Mouse (Mus musculus) heart, adult 8-10 months (tissue): ENCODE data around the gene Zfyve19. TPM values are rescaled to one million over a fixed set of nuclear protein-coding genes. Genes with fewer than 3 reads are reported as not detected.
A peak's percentile ranks its signal among the peaks of the same experiment; 100 is the strongest.

Experiments used
- DNase-seq: peaks from one replicate; pipeline ENCODE4 v3.0.0; 2022; ENCODE audit warnings: low spot score
- total RNA-seq, 4 experiments: library from RNA; stranded (reverse); gene quantifications; 2 replicates each; pipeline ENCODE4 v1.2.4; 2022

Zfyve19 gene
- total RNA-seq, 4 experiments from 2014 or later: 7.8 to 14.3 (median 10.0) TPM

DNA sequence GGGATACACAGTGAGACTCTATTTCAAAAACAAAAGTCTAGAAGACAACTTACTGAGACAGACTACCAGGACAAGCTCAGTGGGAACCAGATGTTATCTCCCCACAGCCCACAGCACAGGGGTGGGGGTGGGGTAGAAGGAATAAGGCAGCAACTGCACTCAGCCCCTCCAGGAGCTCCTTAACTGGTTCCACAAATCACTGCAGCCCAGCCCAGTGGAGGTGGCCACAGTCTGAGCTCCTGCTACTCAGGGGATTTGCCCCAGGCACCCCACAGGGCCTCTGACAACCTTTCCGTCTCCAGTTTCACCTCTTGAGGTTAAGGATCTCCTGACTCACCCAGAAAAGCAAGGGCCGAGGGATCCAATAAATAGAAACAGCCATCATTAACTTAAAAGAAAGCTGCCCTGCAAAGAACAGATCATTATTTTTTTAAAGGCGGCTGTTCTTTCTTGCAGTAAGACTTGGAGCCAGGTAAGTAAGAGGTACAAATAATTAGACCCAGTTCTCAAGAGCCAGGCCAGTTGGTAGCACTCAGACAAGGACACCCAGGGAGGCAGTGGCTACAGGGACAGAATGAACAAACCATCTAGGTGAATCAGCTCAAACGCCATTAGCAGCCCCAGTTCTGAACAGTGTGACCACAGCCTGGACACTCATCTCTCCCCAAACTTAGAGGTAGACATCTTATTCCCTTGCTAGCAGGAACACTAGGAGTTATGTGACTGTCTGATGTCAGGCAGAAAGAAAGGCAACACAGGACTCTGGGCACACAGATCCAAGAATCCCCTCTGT, 11.9 kb upstream of the Zfyve19 start:
- DNase-seq: no peak

DNA sequence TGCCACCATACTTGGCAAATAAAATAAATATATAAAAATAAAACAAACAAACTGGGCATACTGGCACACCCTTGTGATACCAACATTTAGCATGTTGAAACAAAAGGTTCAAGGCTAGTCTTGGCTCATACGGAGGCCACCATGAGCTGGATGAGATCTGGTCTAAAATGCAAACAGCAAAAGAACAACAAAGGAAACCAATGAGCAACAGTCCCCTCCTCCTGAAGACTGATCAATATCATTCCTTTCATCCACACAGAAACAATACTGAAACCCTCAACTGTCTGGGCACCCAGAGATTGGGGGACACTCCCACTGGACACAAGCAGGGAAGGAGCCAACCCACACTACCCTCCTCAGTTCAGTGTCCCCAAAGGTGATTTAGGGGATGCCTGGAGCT, 10.9 kb upstream of the Zfyve19 start:
- no peak for DNase-seq

DNA sequence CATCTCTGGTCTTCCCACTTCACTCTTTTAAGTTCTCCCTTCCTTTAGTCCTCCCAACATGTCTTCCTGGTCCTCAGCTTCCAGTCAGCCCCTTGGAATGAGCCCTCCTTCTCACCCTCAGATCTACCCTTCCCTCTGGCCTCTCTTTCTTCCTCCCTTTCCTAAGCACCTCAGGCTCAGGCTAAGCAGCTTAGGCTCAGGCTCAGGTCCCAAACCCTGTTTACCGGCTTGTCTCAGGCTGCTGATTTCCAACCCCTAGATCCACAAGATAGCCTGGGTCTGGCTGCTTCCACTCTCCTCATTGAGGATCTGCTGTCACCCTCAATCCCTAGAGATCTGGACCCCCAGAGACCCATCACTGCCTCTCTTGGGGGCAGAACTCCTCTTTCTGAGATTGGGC, 10.4 kb upstream of the Zfyve19 start:
- no peak for DNase-seq

DNA sequence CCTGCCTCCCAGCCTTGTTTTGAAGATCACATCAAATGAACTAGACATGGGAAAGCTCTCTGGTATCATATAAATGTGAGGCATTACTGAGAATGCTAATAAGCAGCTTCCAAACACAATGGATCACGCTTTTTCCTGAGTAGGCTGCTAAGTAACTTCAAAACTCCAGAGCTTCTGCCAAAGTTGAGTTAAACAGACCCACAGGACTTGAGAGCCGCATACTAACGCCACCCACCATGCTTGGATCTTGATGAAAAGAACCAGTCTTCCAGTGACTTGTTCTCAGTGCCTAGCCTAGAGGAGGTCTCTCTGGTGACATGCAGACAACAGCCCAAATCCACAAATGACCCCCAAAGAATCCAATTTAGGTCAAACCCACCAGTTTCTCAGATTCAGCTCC, 9.5 kb upstream of the Zfyve19 start:
- no peak for DNase-seq

DNA sequence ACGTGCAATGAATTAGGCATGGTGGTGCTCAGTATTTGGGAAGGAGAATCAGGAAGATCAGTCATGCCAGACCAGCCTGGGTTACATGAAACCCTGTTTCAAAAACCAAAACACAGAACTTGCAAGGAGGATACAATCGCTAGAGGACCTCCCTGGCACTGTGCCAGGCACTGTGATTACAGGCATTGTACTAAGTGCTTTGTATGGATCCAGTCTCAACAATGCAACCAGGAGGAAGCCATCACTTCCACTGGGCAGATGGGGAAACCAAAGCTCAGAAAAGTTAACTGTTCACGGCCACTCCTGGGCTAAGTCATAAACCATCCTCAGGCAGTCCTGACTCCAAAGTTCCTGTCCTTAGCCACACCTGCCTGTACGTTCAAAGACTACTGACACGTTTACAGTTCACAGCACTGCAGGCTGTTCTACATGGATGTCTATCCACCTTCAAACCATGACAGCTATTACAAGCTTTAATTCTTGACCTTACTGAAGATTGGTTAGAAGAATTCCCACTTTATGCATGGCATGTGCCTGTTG, 5.4 kb upstream of the Zfyve19 start:
- DNase-seq: peak; percentile 32

DNA sequence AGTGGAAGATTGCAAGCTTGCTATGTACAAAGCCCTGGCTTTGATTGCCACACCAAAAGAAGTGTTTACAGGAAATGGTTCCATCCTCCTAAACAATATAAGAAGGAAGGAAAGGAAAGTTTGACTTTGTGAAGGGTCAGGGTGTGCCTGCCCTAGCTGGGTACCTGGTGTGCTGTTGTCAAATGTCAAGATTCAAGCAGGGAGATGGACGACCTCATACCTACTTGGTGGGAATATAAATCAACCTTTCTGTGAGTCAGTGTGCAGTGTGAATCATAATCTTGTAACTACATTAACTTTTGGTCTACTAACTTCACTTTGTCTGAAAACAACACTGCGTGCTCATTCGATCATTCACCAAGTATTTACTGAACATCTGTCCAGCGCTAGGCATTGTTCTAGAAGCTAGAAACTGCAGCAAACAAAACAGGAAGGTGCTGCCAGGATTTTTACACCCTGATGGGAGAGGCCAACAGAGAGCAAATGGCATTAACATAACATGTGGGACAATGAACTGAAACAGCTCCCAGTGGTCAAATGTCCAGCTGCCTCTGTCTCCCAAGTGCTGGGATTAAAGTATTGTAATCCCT, 4.5 kb upstream of the Zfyve19 start:
- DNase-seq: peak; percentile 24

DNA sequence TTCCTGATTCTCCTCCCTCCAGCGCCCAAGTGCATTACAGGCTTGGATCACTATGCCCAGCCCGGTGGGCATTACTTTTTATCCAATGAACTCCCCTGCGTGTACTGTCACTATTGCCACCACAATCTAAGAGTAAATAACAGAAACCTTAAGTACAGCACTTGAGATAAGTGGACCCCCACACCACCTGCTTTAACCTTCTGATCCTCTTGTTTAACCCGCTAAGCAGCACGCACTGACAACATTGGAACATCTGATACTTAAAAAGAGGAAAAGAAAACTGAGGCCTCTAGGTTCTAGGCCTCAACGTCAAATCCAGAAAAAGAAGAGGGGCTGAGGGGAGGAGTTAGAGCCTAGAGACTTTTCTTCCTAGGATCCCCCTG, 465 bp upstream of the Zfyve19 start:
- DNase-seq: no peak

DNA sequence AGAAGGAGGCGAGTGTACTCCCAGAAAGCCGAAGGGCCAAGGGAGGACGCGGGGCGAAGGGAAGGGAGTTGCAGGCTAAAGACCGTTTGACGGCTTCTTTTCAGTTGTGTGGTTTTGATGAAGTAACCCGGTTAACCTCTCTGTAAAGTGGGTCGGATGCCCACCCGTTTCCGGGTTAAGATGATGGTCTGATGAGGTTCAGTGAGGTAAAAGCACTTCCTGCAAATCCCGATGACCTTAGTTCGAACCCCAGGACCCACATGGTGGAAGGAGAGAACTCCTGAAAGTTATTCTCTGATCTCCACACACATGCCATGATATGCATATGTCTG, 725 bp downstream of the Zfyve19 start:
- DNase-seq: no peak

DNA sequence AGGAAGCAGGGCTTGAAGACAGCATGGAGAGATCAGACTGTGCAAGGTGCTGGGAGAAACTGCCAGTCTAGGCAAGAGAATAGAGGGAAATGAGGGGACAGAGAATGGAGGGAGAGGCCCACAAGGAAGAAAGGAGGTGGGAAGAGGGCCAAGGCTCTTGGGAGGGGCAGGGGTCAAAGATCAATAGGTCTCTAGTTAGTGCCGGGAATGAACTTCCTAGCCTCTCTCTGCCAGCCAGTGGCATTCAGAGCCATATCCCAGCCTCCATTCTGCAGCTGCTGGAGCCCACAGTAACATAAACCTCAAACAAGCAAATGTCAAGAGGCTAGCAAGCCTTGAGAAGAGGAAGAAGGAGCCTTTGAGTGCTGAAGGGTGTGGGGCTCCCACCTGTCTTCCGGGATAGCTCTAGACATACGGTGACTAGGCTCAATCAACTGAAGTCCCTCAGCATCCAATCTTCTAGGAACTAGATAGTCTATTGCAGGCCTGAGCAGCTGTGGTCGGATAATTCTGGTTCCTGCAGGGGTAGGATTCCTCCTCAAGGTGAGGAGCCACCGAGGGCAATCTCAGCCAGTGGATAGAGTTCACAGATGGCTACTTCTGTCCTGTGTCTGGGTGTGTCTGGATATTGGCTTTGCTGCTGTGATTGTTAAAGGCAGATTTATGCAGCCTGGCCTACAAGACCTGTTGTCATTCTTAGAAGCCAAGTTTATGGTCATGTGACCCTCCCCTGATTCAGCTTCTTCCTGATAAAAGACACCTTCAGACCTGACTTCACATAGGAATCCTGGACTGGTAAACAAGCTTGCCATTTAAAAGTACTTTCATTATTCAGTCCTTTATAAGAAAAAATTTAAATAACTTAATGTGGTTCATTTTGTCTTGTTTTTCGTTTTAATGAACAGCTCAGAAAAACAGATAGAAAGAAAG, 21.6 kb downstream of the Zfyve19 start, which contains the start of gene Ppp1r14d:
Gene Ppp1r14d, minus strand, starts transcription at position 132 of the 930 bp plus-strand sequence.
- no peak for DNase-seq

DNA sequence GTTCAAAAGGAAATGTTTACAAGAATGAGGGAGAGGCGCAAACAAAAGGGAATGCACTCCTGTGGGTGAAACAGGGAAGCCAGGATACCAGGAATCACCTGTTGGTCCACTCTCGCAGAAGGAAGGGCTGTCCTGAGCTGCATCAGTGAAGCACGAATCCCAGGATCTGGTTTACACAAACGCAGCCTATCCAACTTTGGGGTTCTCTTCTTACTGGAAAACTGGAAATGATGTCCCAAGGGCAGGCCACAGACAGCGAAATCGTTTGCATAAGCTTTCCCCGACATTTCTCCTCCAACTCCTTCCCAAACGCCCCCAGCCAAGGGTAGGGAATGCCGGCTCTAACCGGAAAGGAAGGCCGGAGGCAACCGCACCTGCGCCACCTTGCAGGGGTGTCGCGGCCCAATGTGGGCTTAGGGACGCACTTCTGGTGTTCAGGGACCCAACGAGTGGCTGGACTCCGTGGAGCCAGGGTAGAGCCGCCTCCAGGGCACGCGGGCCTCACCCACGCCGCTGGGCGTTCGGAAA, 28.3 kb downstream of the Zfyve19 start:
- DNase-seq: no peak

DNA sequence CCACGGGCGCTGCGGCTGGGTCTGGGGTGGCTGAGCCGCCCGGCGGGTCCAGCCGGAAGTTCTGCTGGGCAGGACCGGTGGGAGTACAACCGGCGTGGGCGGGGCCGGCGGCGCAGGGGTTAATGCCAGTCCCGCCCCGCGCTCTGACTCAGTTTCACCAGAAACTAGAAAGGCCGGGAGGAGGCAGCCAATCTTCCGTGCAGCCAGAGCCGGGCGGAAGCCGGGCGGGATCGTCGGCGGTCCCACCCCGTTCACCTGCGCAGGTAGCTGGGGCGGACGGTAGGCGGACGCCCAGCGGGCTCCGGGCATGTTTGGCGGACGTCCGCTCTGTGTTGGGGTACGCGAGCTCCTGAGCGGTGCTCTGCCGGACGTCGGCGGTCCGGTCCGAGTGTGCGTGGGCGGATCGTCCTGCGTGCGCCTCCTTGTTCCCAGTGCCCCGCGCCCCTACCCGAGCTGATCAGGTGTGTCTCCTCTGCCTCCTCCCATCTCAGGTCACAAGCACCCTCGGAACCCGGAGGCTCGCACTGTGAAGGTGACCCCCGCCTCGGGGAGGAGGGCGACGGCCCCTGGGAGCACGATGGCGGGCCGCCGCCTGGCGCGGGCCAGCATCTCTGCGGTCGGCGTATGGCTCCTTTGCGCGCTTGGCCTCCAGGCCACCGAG, 28.9 kb downstream of the Zfyve19 start, which contains the start of gene Spint1:
Gene Spint1, plus strand, starts transcription at position 153 of the 661 bp plus-strand sequence.
- DNase-seq: no peak

DNA sequence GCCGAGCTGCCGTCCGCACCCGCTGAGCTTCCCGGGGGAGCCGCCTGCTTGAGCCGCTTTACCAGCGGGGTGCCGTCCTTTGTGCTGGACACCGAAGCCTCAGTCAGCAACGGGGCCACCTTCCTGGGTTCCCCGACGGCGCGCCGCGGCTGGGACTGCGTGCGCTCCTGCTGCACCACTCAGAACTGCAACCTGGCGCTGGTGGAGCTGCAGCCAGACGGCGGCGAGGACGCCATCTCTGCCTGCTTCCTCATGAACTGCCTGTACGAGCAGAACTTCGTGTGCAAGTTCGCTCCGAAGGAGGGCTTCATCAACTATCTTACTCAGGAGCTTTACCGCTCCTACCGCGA, 29.4 kb downstream of the Zfyve19 start:
- DNase-seq: no peak

DNA sequence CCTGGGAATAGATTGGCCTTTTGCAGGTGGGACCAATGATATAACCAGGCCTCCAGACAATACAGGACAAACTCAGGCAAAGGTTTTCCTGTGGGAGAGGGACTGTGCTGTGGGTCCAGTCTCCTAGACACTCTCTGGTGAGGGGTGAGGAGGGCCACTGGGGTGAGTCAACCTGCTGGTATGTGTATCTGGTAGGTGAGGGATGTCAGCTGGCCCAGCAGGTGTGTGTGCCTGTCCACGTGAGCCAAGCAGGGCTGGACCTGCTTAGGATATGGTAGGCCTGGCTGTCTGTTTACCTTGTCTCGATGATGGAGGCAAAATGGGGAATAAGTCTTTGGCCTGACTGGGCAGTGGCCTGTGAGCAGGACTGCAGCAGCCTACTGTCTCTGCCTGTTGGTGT, 30.3 kb downstream of the Zfyve19 start:
- DNase-seq: no peak

DNA sequence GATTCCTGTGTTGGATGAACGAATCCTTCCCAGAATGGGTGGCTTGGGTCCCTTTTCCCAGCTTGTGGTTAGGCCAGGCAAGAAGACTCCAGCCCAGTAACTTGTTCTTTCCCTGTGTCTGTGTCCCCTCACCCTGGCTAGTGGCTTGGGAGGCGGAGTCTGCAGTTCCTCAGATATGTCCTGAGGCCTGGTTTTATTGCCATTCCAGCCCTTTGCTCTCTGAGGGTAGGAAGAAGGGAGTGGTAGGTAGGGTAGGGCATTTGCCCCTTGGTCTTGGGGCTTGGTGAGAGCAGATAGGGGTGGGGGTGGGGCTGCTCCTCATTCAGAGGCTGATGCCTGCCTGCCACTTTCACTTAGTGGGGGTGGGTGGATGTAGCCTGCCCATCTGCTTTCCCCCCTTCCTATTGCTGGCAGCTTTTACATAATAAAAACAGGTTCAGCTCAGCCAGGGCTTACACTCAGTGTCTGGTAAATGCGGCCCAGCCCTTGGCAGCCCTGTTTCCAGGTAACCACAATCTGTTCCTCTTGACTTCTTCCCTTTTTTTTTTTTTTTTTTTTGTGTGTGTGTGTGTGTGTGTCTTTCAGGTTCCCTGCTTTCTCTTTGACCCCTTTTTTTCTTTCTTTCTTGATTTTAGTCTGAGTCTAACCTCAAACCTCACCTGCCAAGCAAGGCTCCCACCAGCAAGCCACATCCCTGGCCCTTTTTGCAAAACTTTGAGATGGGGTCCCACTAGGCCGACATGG, 31.8 kb downstream of the Zfyve19 start:
- DNase-seq: no peak

DNA sequence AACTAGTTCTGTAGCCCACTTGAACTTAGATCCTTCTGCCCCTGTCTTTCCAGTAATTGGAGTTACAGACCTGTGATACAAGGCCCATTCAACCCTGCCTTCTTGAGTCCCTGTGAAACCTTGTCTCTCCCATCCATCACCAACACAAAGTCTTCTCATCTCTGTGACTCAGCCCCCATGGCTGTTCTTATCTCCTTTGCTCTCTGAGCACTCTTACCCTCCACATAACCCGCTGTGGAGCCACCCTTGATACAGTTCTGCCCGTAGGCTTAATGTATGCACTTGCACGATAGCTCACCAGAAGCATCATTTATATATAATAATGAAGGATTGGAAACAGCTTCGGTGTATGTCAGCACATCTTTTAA, 32.4 kb downstream of the Zfyve19 start:
- no peak for DNase-seq

DNA sequence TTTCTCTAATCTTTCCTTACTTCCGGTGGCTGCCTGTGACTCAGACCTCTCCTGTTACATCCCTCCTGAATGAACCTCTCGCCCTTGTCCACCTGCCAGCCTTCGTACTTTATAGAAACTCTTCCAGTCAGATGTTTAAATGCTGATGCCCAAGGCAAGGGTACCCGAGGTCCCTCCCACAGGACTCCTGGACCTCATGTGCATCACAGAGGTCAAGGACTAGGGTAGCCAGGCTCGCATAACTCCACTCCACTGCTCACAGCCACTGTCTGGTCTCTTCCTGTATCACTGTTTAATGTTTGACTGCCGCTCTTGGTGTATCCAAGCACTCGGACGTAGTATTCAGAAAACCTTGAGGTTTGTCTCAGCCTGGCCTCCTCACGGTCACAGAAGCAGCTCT, 34.1 kb downstream of the Zfyve19 start:
- DNase-seq: no peak

DNA sequence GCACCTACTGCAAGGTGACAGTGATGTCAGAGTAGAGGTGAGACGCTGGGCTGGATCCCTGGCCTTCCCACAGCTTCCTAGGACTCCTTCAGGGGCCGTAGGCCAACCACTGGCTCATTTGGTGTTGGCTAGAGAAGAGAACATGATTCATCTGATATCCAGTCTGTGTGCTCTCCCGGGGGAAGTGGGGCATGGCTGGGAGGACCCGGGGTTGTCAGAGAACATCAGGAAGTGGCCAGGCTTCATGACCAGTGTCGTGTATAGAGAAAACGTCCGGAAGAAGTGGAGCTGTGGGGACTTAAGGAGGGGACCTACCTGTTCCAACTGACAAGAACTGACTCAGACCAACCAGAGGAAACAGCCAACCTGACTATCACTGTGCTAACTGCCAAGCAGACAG, 36.8 kb downstream of the Zfyve19 start:
- DNase-seq: no peak

DNA sequence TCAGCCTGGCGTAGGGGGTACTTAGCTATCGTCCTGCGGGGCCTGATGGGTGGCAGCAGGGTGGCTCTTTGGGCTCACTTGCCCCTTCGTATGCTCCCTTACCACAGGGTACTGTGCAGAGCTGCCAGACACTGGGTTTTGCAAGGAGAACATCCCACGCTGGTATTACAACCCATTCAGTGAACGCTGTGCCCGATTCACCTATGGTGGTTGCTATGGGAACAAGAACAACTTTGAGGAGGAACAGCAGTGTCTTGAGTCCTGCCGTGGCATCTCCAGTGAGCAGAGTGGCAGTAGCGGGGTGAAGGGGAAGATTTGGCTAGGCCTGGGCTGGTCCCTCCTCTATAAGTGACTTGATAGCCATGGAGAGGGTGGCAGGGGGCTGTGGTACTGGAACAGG, 39.5 kb downstream of the Zfyve19 start:
- no peak for DNase-seq

DNA sequence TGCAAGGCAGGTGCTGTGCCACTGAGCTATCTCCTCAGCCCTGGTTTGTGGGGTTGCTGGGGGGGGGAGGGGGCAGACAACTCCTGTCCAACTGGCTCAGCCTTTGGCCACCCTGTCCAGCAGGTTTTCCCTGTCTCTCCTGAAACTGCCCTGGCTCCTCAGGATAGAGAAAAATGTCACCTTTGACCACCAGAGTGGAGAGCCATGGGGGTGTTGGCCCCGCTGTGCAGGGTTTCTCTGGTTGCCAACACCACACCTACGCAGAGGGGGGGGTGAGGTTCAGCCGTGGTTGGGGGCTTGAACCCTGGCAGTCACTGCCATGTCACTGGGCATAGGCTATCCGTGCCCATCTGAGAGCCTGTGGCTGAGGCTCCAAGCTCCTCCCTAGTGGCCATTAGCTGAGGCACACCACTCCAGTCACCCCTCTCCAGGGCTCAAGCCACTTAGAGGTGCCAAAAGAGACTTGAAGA, 41.2 kb downstream of the Zfyve19 start:
- no peak for DNase-seq

DNA sequence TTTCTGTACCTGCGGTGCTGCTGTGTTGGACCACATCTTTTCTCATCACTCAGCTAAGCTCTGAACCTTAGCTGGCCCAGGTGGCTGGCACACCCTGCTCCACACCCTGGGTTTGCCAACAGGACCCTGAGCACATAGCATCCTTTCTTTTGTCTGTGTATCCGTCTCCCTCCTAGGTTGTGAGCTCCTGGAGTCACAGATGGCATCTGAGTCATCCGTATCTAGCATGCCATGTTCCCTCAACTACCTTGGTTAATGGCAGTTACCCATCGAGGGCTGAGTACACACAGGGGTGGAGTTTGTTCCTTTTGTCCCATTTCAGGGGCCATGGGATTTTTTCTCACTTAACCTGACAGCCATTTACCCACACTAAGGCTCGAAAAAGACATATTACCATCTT, 42.0 kb downstream of the Zfyve19 start:
- DNase-seq: no peak
